Mouse (Mus musculus): ENCODE results near the gene Adat1. TPM values are rescaled to one million over a fixed set of nuclear protein-coding genes. Genes with fewer than 3 reads are reported as not detected.

Adat1 gene
- polyA plus RNA-seq, 2 experiments = 2.4 to 3.4 TPM

GRCm38 (mm10) chr8:111964849-111965561 lies 27.1 kb downstream of the Adat1 start:
- no peaks in the 10 kb centered on the region for H3K9me3 ChIP-seq (ENCODE audit: control insufficient read depth, low read length)
- H3K27me3 ChIP-seq (ENCODE audit: control insufficient read depth, insufficient read depth, low read length) = no peaks in the 10 kb centered on the region
- no peak overlapping the region for H3K4me3 ChIP-seq (ENCODE audit: insufficient read depth in 1 of 2, low read depth in 2 of 2, low read length in 2 of 2)
- H3K9ac ChIP-seq (replicated peaks) = no peak overlapping the region
- H3K27ac ChIP-seq = no peak overlapping the region
- DNase-seq (ENCODE audit: low read depth in 3 of 3, low spot score in 3 of 3) = no peak
- ATAC-seq (ENCODE audit: insufficient read depth) = no peak
- H3K4me2 ChIP-seq (ENCODE audit: low read depth) = no peak overlapping the region
- no peak for TF ChIP-seq EP300 (IDR thresholded peaks at IDR 0.05; ENCODE audit: low read depth)
- no peak for TF ChIP-seq CTCF (IDR thresholded peaks at IDR 0.05; ENCODE audit: low read depth)
- WGBS (ENCODE audit: insufficient replicate concordance) = 66% methylated on average over 7 of the region's 7 CpGs
- H3K36me3 ChIP-seq (replicated peaks; ENCODE audit: control insufficient read depth, insufficient read depth, low read depth) = no peaks in the 10 kb centered on the region
- peaks cover 0 to 4% of the 10 kb centered on the region in 2 experiments; a peak in 2 of 4 replicates for H3K4me1 ChIP-seq (replicated peaks; ENCODE audit: control insufficient read depth in 2 of 2, insufficient read depth in 2 of 2, low read length in 1 of 2)

DNA sequence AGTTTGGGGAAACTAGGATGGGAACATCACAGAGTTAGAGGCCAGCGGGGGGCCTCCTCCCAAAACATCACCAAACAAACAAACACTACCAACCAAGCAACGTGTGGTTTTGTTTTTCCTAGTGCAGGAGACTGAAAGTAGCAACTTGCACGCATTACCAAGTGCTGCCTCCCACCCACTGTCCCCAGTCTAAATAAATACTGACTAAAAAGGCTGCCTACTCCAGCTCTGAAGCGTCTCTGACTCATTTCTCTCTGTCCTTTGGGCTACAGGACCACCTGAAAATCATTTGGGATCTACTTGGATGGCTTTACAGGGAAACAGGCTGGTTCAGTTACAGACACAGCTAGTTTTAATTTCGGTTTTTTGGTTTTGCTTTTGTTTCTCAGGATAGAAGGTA lies 27.8 kb downstream of the Adat1 start:
- ATAC-seq (ENCODE audit: insufficient read depth) = no peak
- no peak overlapping the region for H3K9ac ChIP-seq (replicated peaks)
- H3K9me3 ChIP-seq (ENCODE audit: control insufficient read depth, low read length) = no peaks in the 10 kb centered on the region
- peaks cover 0 to 4% of the 10 kb centered on the region in 2 experiments; a peak in 2 of 4 replicates for H3K4me1 ChIP-seq (replicated peaks; ENCODE audit: control insufficient read depth in 2 of 2, insufficient read depth in 2 of 2, low read length in 1 of 2)
- 56% methylated on average over 5 of the region's 5 CpGs for WGBS (ENCODE audit: insufficient replicate concordance)
- no peak overlapping the region for H3K4me3 ChIP-seq (ENCODE audit: insufficient read depth in 1 of 2, low read depth in 2 of 2, low read length in 2 of 2)
- no peaks in the 10 kb centered on the region for H3K27me3 ChIP-seq (ENCODE audit: control insufficient read depth, insufficient read depth, low read length)
- no peaks in the 10 kb centered on the region for H3K36me3 ChIP-seq (replicated peaks; ENCODE audit: control insufficient read depth, insufficient read depth, low read depth)
- DNase-seq (ENCODE audit: low read depth in 3 of 3, low spot score in 3 of 3) = no peak
- TF ChIP-seq CTCF (IDR thresholded peaks at IDR 0.05; ENCODE audit: low read depth) (no peak), EP300 (IDR thresholded peaks at IDR 0.05; ENCODE audit: low read depth) (no peak)
- H3K4me2 ChIP-seq (ENCODE audit: low read depth) = no peak overlapping the region
- H3K27ac ChIP-seq = no peak overlapping the region

DNA sequence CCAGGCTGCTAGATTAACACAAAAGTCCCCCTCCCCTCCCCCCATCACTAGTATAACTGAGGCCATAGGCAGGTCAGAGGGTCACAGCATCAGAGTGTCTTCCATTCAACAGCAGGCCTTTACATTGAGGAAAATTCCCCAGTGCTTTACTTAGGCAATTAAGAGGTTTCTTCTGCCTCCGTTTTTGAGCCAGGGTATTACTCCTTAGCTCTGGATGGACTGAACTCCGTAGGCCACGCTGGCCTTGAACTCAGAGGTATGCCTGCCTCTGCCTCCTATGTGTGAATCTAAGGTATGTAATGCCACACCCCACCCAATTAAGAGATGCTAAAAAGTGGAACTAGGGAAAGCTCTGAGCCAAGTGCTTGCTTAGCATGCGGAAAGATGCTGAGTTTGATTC lies 28.6 kb downstream of the Adat1 start:
- no peaks in the 10 kb centered on the region for H3K27me3 ChIP-seq (ENCODE audit: control insufficient read depth, insufficient read depth, low read length)
- H3K4me3 ChIP-seq (ENCODE audit: insufficient read depth in 1 of 2, low read depth in 2 of 2, low read length in 2 of 2) = no peak overlapping the region
- no peaks in the 10 kb centered on the region for H3K36me3 ChIP-seq (replicated peaks; ENCODE audit: control insufficient read depth, insufficient read depth, low read depth)
- WGBS (ENCODE audit: insufficient replicate concordance) = 79% methylated on average over 4 of the region's 4 CpGs
- H3K9me3 ChIP-seq (ENCODE audit: control insufficient read depth, low read length) = no peaks in the 10 kb centered on the region
- H3K4me2 ChIP-seq (ENCODE audit: low read depth) = no peak overlapping the region
- TF ChIP-seq CTCF (IDR thresholded peaks at IDR 0.05; ENCODE audit: low read depth) (no peak), EP300 (IDR thresholded peaks at IDR 0.05; ENCODE audit: low read depth) (no peak)
- peaks cover 0 to 4% of the 10 kb centered on the region in 2 experiments; a peak in 2 of 4 replicates for H3K4me1 ChIP-seq (replicated peaks; ENCODE audit: control insufficient read depth in 2 of 2, insufficient read depth in 2 of 2, low read length in 1 of 2)
- no peak overlapping the region for H3K27ac ChIP-seq
- DNase-seq (ENCODE audit: low read depth in 3 of 3, low spot score in 3 of 3) (no peak), ATAC-seq (ENCODE audit: insufficient read depth) (no peak)
- H3K9ac ChIP-seq (replicated peaks) = no peak overlapping the region

DNA sequence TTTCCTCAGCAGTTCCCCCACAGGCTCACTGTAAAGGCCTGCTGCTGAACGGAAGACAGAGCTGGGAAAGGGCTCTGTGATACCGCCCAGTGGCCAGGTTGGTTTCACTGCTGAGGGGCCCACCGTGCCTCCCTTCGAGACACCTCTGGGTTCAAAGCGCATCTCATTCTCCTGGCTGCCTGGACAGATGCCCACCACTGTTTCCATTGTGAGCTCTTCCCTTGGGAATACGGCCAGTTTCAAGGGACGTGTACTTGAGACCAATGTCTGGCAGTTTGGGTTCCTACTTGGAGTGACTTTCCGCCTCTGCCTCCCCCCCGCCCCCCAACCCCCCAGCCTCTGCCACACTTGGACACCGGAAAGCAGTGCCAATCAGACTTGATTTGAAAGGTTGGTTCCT lies 29.0 kb downstream of the Adat1 start:
- no peaks in the 10 kb centered on the region for H3K27me3 ChIP-seq (ENCODE audit: control insufficient read depth, insufficient read depth, low read length)
- no peak for DNase-seq (ENCODE audit: low read depth in 3 of 3, low spot score in 3 of 3)
- 74% methylated on average over 10 of the region's 10 CpGs for WGBS (ENCODE audit: insufficient replicate concordance)

GRCm38 (mm10) chr8:111962589-111962988 lies 29.5 kb downstream of the Adat1 start:
- WGBS (ENCODE audit: insufficient replicate concordance) = 42% methylated on average over 1 of the region's 1 CpGs
- no peak for DNase-seq (ENCODE audit: low read depth in 3 of 3, low spot score in 3 of 3)
- H3K4me2 ChIP-seq (ENCODE audit: low read depth) = no peak overlapping the region
- no peaks in the 10 kb centered on the region for H3K27me3 ChIP-seq (ENCODE audit: control insufficient read depth, insufficient read depth, low read length)
- no peaks in the 10 kb centered on the region for H3K36me3 ChIP-seq (replicated peaks; ENCODE audit: control insufficient read depth, insufficient read depth, low read depth)
- no peak overlapping the region for H3K9ac ChIP-seq (replicated peaks)
- ATAC-seq (ENCODE audit: insufficient read depth) = no peak
- peaks cover 0 to 2% of the 10 kb centered on the region in 2 experiments; a peak in 2 of 4 replicates for H3K4me1 ChIP-seq (replicated peaks; ENCODE audit: control insufficient read depth in 2 of 2, insufficient read depth in 2 of 2, low read length in 1 of 2)
- no peaks in the 10 kb centered on the region for H3K9me3 ChIP-seq (ENCODE audit: control insufficient read depth, low read length)
- TF ChIP-seq CTCF (IDR thresholded peaks at IDR 0.05; ENCODE audit: low read depth) (no peak), EP300 (IDR thresholded peaks at IDR 0.05; ENCODE audit: low read depth) (no peak)
- H3K4me3 ChIP-seq (ENCODE audit: insufficient read depth in 1 of 2, low read depth in 2 of 2, low read length in 2 of 2) = no peak overlapping the region
- H3K27ac ChIP-seq = no peak overlapping the region

More for the DNA sequence above, 29.0 kb downstream of the Adat1 start:
- ATAC-seq (ENCODE audit: insufficient read depth) = no peak
- TF ChIP-seq EP300 (IDR thresholded peaks at IDR 0.05; ENCODE audit: low read depth) = no peak
- no peak for TF ChIP-seq CTCF (IDR thresholded peaks at IDR 0.05; ENCODE audit: low read depth)
- no peaks in the 10 kb centered on the region for H3K36me3 ChIP-seq (replicated peaks; ENCODE audit: control insufficient read depth, insufficient read depth, low read depth)
- no peak overlapping the region for H3K4me3 ChIP-seq (ENCODE audit: insufficient read depth in 1 of 2, low read depth in 2 of 2, low read length in 2 of 2)
- no peak overlapping the region for H3K9ac ChIP-seq (replicated peaks)
- no peaks in the 10 kb centered on the region for H3K9me3 ChIP-seq (ENCODE audit: control insufficient read depth, low read length)
- no peak overlapping the region for H3K4me2 ChIP-seq (ENCODE audit: low read depth)
- H3K4me1 ChIP-seq (replicated peaks; ENCODE audit: control insufficient read depth in 2 of 2, insufficient read depth in 2 of 2, low read length in 1 of 2) = peaks cover 0 to 4% of the 10 kb centered on the region in 2 experiments; a peak in 2 of 4 replicates
- H3K27ac ChIP-seq = no peak overlapping the region
